Mouse (Mus musculus) lung, postnatal 0 days (tissue): Measurements from ENCODE around the gene Parvb.

Experiments
- CTCF ChIP-seq: IDR thresholded peaks from 2 replicates; pipeline ENCODE4 v1.5.1; 2016; ENCODE audit warnings: antibody characterized with exemption, mild to moderate bottlenecking
- EP300 ChIP-seq: IDR thresholded peaks from 2 replicates; pipeline ENCODE4 v1.6.1; 2016; ENCODE audit warnings: antibody characterized with exemption, mild to moderate bottlenecking, control low read depth

DNA sequence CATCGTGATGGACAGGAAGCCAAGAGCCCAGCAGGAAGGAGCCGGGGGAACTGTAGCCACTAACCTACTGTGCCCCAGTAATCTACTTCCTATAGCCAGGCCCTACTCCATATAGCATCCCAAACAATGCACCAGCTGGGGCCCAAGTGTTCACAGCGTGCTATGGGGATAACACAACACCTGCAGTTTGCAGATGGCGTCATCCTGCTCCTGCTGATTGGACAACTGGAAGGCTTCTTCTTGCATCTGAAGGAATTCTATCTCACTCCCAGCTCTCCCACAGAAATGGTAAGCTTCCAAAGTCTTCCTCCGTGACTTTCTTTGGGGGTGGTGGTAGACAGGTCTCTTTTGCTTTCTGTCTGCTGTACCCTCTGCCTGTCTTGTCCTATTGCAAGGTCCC is 105.8 kb downstream of the Parvb start:
- TF ChIP-seq CTCF: no peak
- no peak for TF ChIP-seq EP300
